Mouse (Mus musculus): ENCODE results near the gene Ppp1r15a. TPM values are rescaled to one million over a fixed set of nuclear protein-coding genes. Genes with fewer than 3 reads are reported as not detected.

Ppp1r15a gene
- polyA plus RNA-seq, 1 experiment from 2014 or later, result 24.8 TPM

GRCm38 (mm10) chr7:45553519-45553918 lies 27.5 kb upstream of the Ppp1r15a start:
- Histone ChIP-seq H3K4me2 (replicated peaks; ENCODE audit: low read depth, low read length) (no peak overlapping the region), H3K9ac (replicated peaks; ENCODE audit: low read length) (0 out of 2 replicates have a peak overlapping the region, but pooled peaks have one; percentile 7), H3K9me3 (ENCODE audit: low read length) (no peaks in the 10 kb centered on the region), H3K27ac (ENCODE audit: low read length) (peak overlapping the region; percentile 61), H3K27me3 (ENCODE audit: insufficient read depth, low read length) (no peaks in the 10 kb centered on the region), H3K4me3 (ENCODE audit: low read length) (no peak overlapping the region), H3K36me3 (ENCODE audit: insufficient read depth, low read length) (no peaks in the 10 kb centered on the region), H3K4me1 (ENCODE audit: insufficient read depth, low read length) (peaks cover 4% of the 10 kb centered on the region; the same call in 1 of the 2 replicates)
- WGBS, result 63% methylated on average over 8 of the region's 8 CpGs
- no peak for ATAC-seq (ENCODE audit: low FRiP score, low TSS enrichment)

GRCm38 (mm10) chr7:45551512-45551883 lies 25.4 kb upstream of the Ppp1r15a start:
- peaks cover 4% of the 10 kb centered on the region; the same call in 1 of the 2 replicates for H3K4me1 ChIP-seq (ENCODE audit: insufficient read depth, low read length)
- no peaks in the 10 kb centered on the region for H3K27me3 ChIP-seq (ENCODE audit: insufficient read depth, low read length)
- 80% methylated on average over 8 of the region's 8 CpGs for WGBS
- no peak overlapping the region for H3K9ac ChIP-seq (replicated peaks; ENCODE audit: low read length)
- H3K27ac ChIP-seq (ENCODE audit: low read length), result no peak overlapping the region
- H3K4me2 ChIP-seq (replicated peaks; ENCODE audit: low read depth, low read length), result no peak overlapping the region
- no peaks in the 10 kb centered on the region for H3K9me3 ChIP-seq (ENCODE audit: low read length)
- no peak overlapping the region for H3K4me3 ChIP-seq (ENCODE audit: low read length)
- H3K36me3 ChIP-seq (ENCODE audit: insufficient read depth, low read length), result no peaks in the 10 kb centered on the region
- ATAC-seq (ENCODE audit: low FRiP score, low TSS enrichment), result no peak

- WGBS, result 78% methylated on average over 11 of the region's 11 CpGs
- ATAC-seq (ENCODE audit: low FRiP score, low TSS enrichment), result no peak
- no peak overlapping the region for H3K4me3 ChIP-seq (ENCODE audit: low read length)
Observed at GRCm38 (mm10) chr7:45550821-45551511, 24.9 kb upstream of the Ppp1r15a start.

GRCm38 (mm10) chr7:45549641-45550436 lies 23.8 kb upstream of the Ppp1r15a start:
- Histone ChIP-seq H3K27ac (ENCODE audit: low read length) (no peak overlapping the region), H3K9me3 (ENCODE audit: low read length) (no peaks in the 10 kb centered on the region), H3K4me2 (replicated peaks; ENCODE audit: low read depth, low read length) (no peak overlapping the region), H3K4me1 (ENCODE audit: insufficient read depth, low read length) (peaks cover 4% of the 10 kb centered on the region; the same call in 1 of the 2 replicates), H3K27me3 (ENCODE audit: insufficient read depth, low read length) (no peaks in the 10 kb centered on the region), H3K9ac (replicated peaks; ENCODE audit: low read length) (no peak overlapping the region), H3K4me3 (ENCODE audit: low read length) (no peak overlapping the region), H3K36me3 (ENCODE audit: insufficient read depth, low read length) (no peaks in the 10 kb centered on the region)
- no peak for ATAC-seq (ENCODE audit: low FRiP score, low TSS enrichment)
- WGBS, result 89% methylated on average over 16 of the region's 16 CpGs

More at GRCm38 (mm10) chr7:45550821-45551511, 24.9 kb upstream of the Ppp1r15a start:
- Histone ChIP-seq H3K27me3 (ENCODE audit: insufficient read depth, low read length) (no peaks in the 10 kb centered on the region), H3K4me2 (replicated peaks; ENCODE audit: low read depth, low read length) (no peak overlapping the region), H3K9ac (replicated peaks; ENCODE audit: low read length) (no peak overlapping the region), H3K36me3 (ENCODE audit: insufficient read depth, low read length) (no peaks in the 10 kb centered on the region), H3K9me3 (ENCODE audit: low read length) (no peaks in the 10 kb centered on the region), H3K4me1 (ENCODE audit: insufficient read depth, low read length) (peaks cover 4% of the 10 kb centered on the region; the same call in 1 of the 2 replicates), H3K27ac (ENCODE audit: low read length) (no peak overlapping the region)

GRCm38 (mm10) chr7:45544525-45544924 lies 18.5 kb upstream of the Ppp1r15a start:
- Histone ChIP-seq H3K4me1 (ENCODE audit: insufficient read depth, low read length) (no peaks in the 10 kb centered on the region), H3K9me3 (ENCODE audit: low read length) (peaks cover 4% of the 10 kb centered on the region; the same call in 1 of the 2 replicates), H3K27me3 (ENCODE audit: insufficient read depth, low read length) (no peaks in the 10 kb centered on the region), H3K27ac (ENCODE audit: low read length) (no peak overlapping the region), H3K4me3 (ENCODE audit: low read length) (no peak overlapping the region), H3K4me2 (replicated peaks; ENCODE audit: low read depth, low read length) (no peak overlapping the region), H3K36me3 (ENCODE audit: insufficient read depth, low read length) (no peaks in the 10 kb centered on the region), H3K9ac (replicated peaks; ENCODE audit: low read length) (no peak overlapping the region)
- WGBS, result 97% methylated on average over 1 of the region's 1 CpGs
- no peak for ATAC-seq (ENCODE audit: low FRiP score, low TSS enrichment)

GRCm38 (mm10) chr7:45540213-45540612 lies 14.1 kb upstream of the Ppp1r15a start:
- peaks cover 7% of the 10 kb centered on the region for H3K4me1 ChIP-seq (ENCODE audit: insufficient read depth, low read length)
- no peak for ATAC-seq (ENCODE audit: low FRiP score, low TSS enrichment)
- no peaks in the 10 kb centered on the region for H3K36me3 ChIP-seq (ENCODE audit: insufficient read depth, low read length)

GRCm38 (mm10) chr7:45539095-45539494 lies 13.0 kb upstream of the Ppp1r15a start:
- no peaks in the 10 kb centered on the region for H3K9me3 ChIP-seq (ENCODE audit: low read length)
- H3K27ac ChIP-seq (ENCODE audit: low read length), result no peak overlapping the region
- WGBS, result 79% methylated on average over 3 of the region's 3 CpGs
- H3K4me3 ChIP-seq (ENCODE audit: low read length), result no peak overlapping the region
- no peaks in the 10 kb centered on the region for H3K36me3 ChIP-seq (ENCODE audit: insufficient read depth, low read length)
- no peak overlapping the region for H3K9ac ChIP-seq (replicated peaks; ENCODE audit: low read length)
- no peak overlapping the region for H3K4me2 ChIP-seq (replicated peaks; ENCODE audit: low read depth, low read length)
- H3K4me1 ChIP-seq (ENCODE audit: insufficient read depth, low read length), result peaks cover 7% of the 10 kb centered on the region
- ATAC-seq (ENCODE audit: low FRiP score, low TSS enrichment), result no peak
- no peaks in the 10 kb centered on the region for H3K27me3 ChIP-seq (ENCODE audit: insufficient read depth, low read length)

More at GRCm38 (mm10) chr7:45540213-45540612, 14.1 kb upstream of the Ppp1r15a start:
- H3K9me3 ChIP-seq (ENCODE audit: low read length), result peaks cover 4% of the 10 kb centered on the region; the same call in 1 of the 2 replicates
- no peak overlapping the region for H3K9ac ChIP-seq (replicated peaks; ENCODE audit: low read length)
- no peaks in the 10 kb centered on the region for H3K27me3 ChIP-seq (ENCODE audit: insufficient read depth, low read length)
- H3K4me3 ChIP-seq (ENCODE audit: low read length), result no peak overlapping the region
- WGBS, result 44% methylated on average over 2 of the region's 2 CpGs
- no peak overlapping the region for H3K4me2 ChIP-seq (replicated peaks; ENCODE audit: low read depth, low read length)
- H3K27ac ChIP-seq (ENCODE audit: low read length), result no peak overlapping the region

GRCm38 (mm10) chr7:45538163-45539041 lies 12.3 kb upstream of the Ppp1r15a start:
- Histone ChIP-seq H3K9ac (replicated peaks; ENCODE audit: low read length) (peak overlapping the region; percentile 68), H3K9me3 (ENCODE audit: low read length) (no peaks in the 10 kb centered on the region), H3K36me3 (ENCODE audit: insufficient read depth, low read length) (no peaks in the 10 kb centered on the region), H3K4me1 (ENCODE audit: insufficient read depth, low read length) (peaks cover 7% of the 10 kb centered on the region), H3K4me3 (ENCODE audit: low read length) (peak overlapping the region; percentile 61), H3K27me3 (ENCODE audit: insufficient read depth, low read length) (no peaks in the 10 kb centered on the region), H3K4me2 (replicated peaks; ENCODE audit: low read depth, low read length) (peak overlapping the region; percentile 83), H3K27ac (ENCODE audit: low read length) (peak overlapping the region; percentile 43; the same call in 1 of the 2 replicates)
- peak; percentile 78 for ATAC-seq (ENCODE audit: low FRiP score, low TSS enrichment)
- 2% methylated on average over 29 of the region's 29 CpGs for WGBS

GRCm38 (mm10) chr7:45537602-45538001 lies 11.5 kb upstream of the Ppp1r15a start:
- Histone ChIP-seq H3K4me3 (ENCODE audit: low read length) (peak overlapping the region; percentile 61), H3K4me1 (ENCODE audit: insufficient read depth, low read length) (peaks cover 7% of the 10 kb centered on the region), H3K36me3 (ENCODE audit: insufficient read depth, low read length) (no peaks in the 10 kb centered on the region), H3K4me2 (replicated peaks; ENCODE audit: low read depth, low read length) (peak overlapping the region; percentile 83), H3K9ac (replicated peaks; ENCODE audit: low read length) (peak overlapping the region; percentile 68), H3K9me3 (ENCODE audit: low read length) (no peaks in the 10 kb centered on the region), H3K27me3 (ENCODE audit: insufficient read depth, low read length) (no peaks in the 10 kb centered on the region), H3K27ac (ENCODE audit: low read length) (peak overlapping the region; percentile 43; the same call in 1 of the 2 replicates)
- WGBS, result 86% methylated on average over 10 of the region's 10 CpGs
- ATAC-seq (ENCODE audit: low FRiP score, low TSS enrichment), result no peak
